Mouse (Mus musculus) ES-Bruce4 (cell line): Measurements from ENCODE around the gene Otub2. TPM values are rescaled to one million over a fixed set of nuclear protein-coding genes. Genes with fewer than 3 reads are reported as not detected.

ENCODE experiments used
- H3K27ac ChIP-seq: 2 replicates; pipeline ENCODE4 v1.5.1; 2012; ENCODE audit warnings: low read length, inconsistent platforms; ENCODE audit not compliant: insufficient read depth
- H3K27me3 ChIP-seq: 2 replicates; pipeline ENCODE4 v1.6.1; 2012; ENCODE audit warnings: mild to moderate bottlenecking, low read length, inconsistent platforms; ENCODE audit not compliant: control insufficient read depth, poor library complexity, insufficient read depth, severe bottlenecking
- H3K36me3 ChIP-seq: 2 replicates; pipeline ENCODE4 v1.6.1; 2012; ENCODE audit warnings: inconsistent platforms, mild to moderate bottlenecking, low read length, moderate library complexity; ENCODE audit not compliant: control insufficient read depth, poor library complexity, insufficient read depth, severe bottlenecking
- H3K4me1 ChIP-seq: one replicate; pipeline ENCODE4 v1.8.1; 2011; ENCODE audit warnings: low read length; ENCODE audit not compliant: control insufficient read depth, insufficient read depth
- H3K4me3 ChIP-seq: 2 replicates; pipeline ENCODE4 v1.5.1; 2011; ENCODE audit warnings: low read depth, mild to moderate bottlenecking, low read length
- H3K9ac ChIP-seq: 2 replicates; pipeline ENCODE4 v1.6.1; 2012; ENCODE audit warnings: low read depth, mild to moderate bottlenecking, inconsistent platforms; ENCODE audit not compliant: poor library complexity, severe bottlenecking
- H3K9me3 ChIP-seq: replicated peaks from 2 replicates; pipeline ENCODE4 v1.6.1; 2012; ENCODE audit warnings: mild to moderate bottlenecking, low read length, inconsistent platforms; ENCODE audit not compliant: control insufficient read depth, poor library complexity, insufficient read depth, severe bottlenecking
- CTCF ChIP-seq: IDR thresholded peaks from one replicate; pipeline ENCODE4 v1.8.1; 2011; ENCODE audit warnings: low read depth, low read length
- EP300 ChIP-seq: IDR thresholded peaks from 2 replicates; pipeline ENCODE4 v1.6.1; 2011; ENCODE audit warnings: low read depth, low read length; ENCODE audit not compliant: insufficient read depth
- POLR2A ChIP-seq: IDR thresholded peaks from one replicate; pipeline ENCODE4 v1.8.1; 2011; ENCODE audit warnings: low read length; ENCODE audit not compliant: insufficient read depth
- polyA plus RNA-seq: library from polyadenylated mRNA; stranded (reverse); fragments of >200 nt; gene quantifications from 2 replicates; pipeline ENCODE4 v1.2.4, GENCODE M21; 2011; ENCODE audit warnings: low read depth; ENCODE audit not compliant: missing spikeins, insufficient read depth, insufficient read length

The Otub2 gene
- polyA plus RNA-seq, 1 experiment: 5.5 TPM

- Histone ChIP-seq H3K4me3 (no peak overlapping the region), H3K4me1 (no peaks in the 10 kb centered on the region), H3K27ac (no peak overlapping the region), H3K36me3 (no peaks in the 10 kb centered on the region), H3K9me3 (no peaks in the 10 kb centered on the region), H3K9ac (no peak overlapping the region), H3K27me3 (no peaks in the 10 kb centered on the region)
- TF ChIP-seq CTCF: no peak
Measured at GRCm38 (mm10) chr12:103393528-103393927, 5.0 kb downstream of the Otub2 start.

GRCm38 (mm10) chr12:103395486-103396275 lies 7.2 kb downstream of the Otub2 start:
- no peaks in the 10 kb centered on the region for H3K36me3 ChIP-seq
- H3K27me3 ChIP-seq: no peaks in the 10 kb centered on the region
- TF ChIP-seq POLR2A: no peak
- TF ChIP-seq EP300: no peak
- no peak for TF ChIP-seq CTCF
- no peak overlapping the region for H3K4me3 ChIP-seq
- H3K9ac ChIP-seq: no peak overlapping the region
- no peaks in the 10 kb centered on the region for H3K4me1 ChIP-seq
- H3K27ac ChIP-seq: no peak overlapping the region
- H3K9me3 ChIP-seq: no peaks in the 10 kb centered on the region

GRCm38 (mm10) chr12:103396751-103397150 lies 8.3 kb downstream of the Otub2 start:
- H3K4me3 ChIP-seq: no peak overlapping the region
- no peak for TF ChIP-seq CTCF
- no peak for TF ChIP-seq EP300
- no peak for TF ChIP-seq POLR2A
- H3K4me1 ChIP-seq: no peaks in the 10 kb centered on the region
- no peaks in the 10 kb centered on the region for H3K9me3 ChIP-seq
- H3K36me3 ChIP-seq: no peaks in the 10 kb centered on the region
- H3K27ac ChIP-seq: no peak overlapping the region
- no peaks in the 10 kb centered on the region for H3K27me3 ChIP-seq
- no peak overlapping the region for H3K9ac ChIP-seq

- Histone ChIP-seq H3K27me3 (no peaks in the 10 kb centered on the region), H3K4me1 (peaks cover 2% of the 10 kb centered on the region), H3K9me3 (no peaks in the 10 kb centered on the region), H3K9ac (no peak overlapping the region), H3K36me3 (peaks cover 14% of the 10 kb centered on the region), H3K27ac (no peak overlapping the region), H3K4me3 (no peak overlapping the region)
- TF ChIP-seq EP300 (no peak), CTCF (no peak), POLR2A (no peak)
Measured at GRCm38 (mm10) chr12:103404131-103404530, 15.6 kb downstream of the Otub2 start.

- Histone ChIP-seq H3K9me3 (no peaks in the 10 kb centered on the region), H3K36me3 (peaks cover 46% of the 10 kb centered on the region), H3K27ac (no peak within 1 kb of the TSS), H3K4me1 (peaks cover 2% of the 10 kb centered on the region), H3K4me3 (no peak within 1 kb of the TSS), H3K27me3 (no peaks in the 10 kb centered on the region), H3K9ac (no peak within 1 kb of the TSS)
- no peak for TF ChIP-seq CTCF
- TF ChIP-seq EP300: no peak
- TF ChIP-seq POLR2A: no peak
Measured at GRCm38 (mm10) chr12:103407720-103408119, 19.2 kb downstream of the Otub2 start, which contains the start of gene 9330161L09Rik. 9330161L09Rik (minus strand) TSS chr12:103407820.

- Histone ChIP-seq H3K27ac (no peak overlapping the region), H3K27me3 (no peaks in the 10 kb centered on the region), H3K4me1 (peaks cover 2% of the 10 kb centered on the region), H3K4me3 (no peak overlapping the region), H3K9ac (no peak overlapping the region), H3K9me3 (no peaks in the 10 kb centered on the region), H3K36me3 (peaks cover 49% of the 10 kb centered on the region)
- TF ChIP-seq CTCF: no peak
- no peak for TF ChIP-seq POLR2A
- no peak for TF ChIP-seq EP300
Measured at GRCm38 (mm10) chr12:103408144-103408543, 19.7 kb downstream of the Otub2 start.
